Mouse (Mus musculus) bone marrow macrophage, adult 2 months (primary cell): ENCODE data around the gene Bnip3. TPM values are rescaled to one million over a fixed set of nuclear protein-coding genes. Genes with fewer than 3 reads are reported as not detected.

Experiments
- H3K27ac ChIP-seq: 2 replicates; pipeline ENCODE4 v1.5.1; 2012; ENCODE audit warnings: low read depth, low read length; ENCODE audit not compliant: insufficient read depth
- H3K4me1 ChIP-seq: 2 replicates; pipeline ENCODE4 v1.6.1; 2012; ENCODE audit warnings: low read length; ENCODE audit not compliant: control insufficient read depth, insufficient read depth
- H3K4me3 ChIP-seq: 2 replicates; pipeline ENCODE4 v1.5.1; 2012; ENCODE audit warnings: mild to moderate bottlenecking, low read length, moderate library complexity; ENCODE audit not compliant: insufficient read depth
- CTCF ChIP-seq: IDR thresholded peaks from 2 replicates; pipeline ENCODE4 v1.5.1; 2012; ENCODE audit warnings: low read depth, mild to moderate bottlenecking, low read length, moderate library complexity
- POLR2A ChIP-seq: IDR thresholded peaks from 2 replicates; pipeline ENCODE4 v1.6.1; 2012; ENCODE audit warnings: mild to moderate bottlenecking, low read depth, low read length, borderline replicate concordance
- polyA plus RNA-seq: library from polyadenylated mRNA; stranded (reverse); fragments of >200 nt; gene quantifications from 2 replicates; pipeline ENCODE4 v1.2.4, GENCODE M21; 2012; ENCODE audit not compliant: missing spikeins, insufficient read depth, insufficient read length

Bnip3 gene
- polyA plus RNA-seq, 1 experiment, result 42.6 TPM

DNA sequence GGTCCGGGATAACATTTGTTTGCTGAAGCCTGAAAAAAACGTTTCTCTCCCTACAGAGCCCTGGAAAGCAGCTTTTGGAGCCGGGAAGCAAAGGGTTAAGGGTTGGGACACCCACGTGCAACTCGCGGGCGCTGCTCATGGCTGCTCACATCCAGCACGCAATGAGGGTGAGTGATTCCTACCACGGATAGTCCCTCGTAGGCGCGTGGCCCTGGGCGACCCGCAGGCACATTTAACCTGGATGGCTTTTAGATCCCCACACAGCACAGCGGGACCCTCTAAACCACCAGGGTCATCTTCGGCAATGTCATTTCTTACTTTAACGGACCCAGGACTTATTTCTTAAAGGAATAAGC is 30.9 kb upstream of the Bnip3 start:
- Histone ChIP-seq H3K27ac (no peak overlapping the region), H3K4me3 (peak overlapping the region; percentile 12; the same call in 1 of the 2 replicates), H3K4me1 (no peaks in the 10 kb centered on the region)
- TF ChIP-seq POLR2A (no peak), CTCF (no peak)

DNA sequence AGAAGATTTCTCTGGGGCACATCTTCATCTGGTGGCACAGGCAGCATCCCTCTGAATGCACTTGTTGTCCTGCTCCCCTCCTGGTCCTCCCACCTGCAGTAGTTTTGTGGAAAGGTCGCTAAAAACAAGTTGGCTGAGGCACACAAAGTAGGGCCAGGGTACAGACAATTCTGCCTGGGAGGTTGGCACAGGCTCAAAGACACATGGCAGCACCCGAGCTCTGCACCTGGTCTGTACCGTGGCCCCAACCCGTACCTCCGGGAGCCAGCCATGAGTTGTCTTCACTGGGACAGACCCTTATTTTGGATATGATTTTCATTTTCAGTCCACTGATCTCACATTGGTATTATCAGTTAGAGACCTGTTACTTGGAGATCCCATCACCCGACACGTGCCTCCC is 29.7 kb upstream of the Bnip3 start:
- Histone ChIP-seq H3K27ac (no peak overlapping the region), H3K4me3 (no peak overlapping the region), H3K4me1 (no peaks in the 10 kb centered on the region)
- no peak for TF ChIP-seq POLR2A
- TF ChIP-seq CTCF, result no peak

DNA sequence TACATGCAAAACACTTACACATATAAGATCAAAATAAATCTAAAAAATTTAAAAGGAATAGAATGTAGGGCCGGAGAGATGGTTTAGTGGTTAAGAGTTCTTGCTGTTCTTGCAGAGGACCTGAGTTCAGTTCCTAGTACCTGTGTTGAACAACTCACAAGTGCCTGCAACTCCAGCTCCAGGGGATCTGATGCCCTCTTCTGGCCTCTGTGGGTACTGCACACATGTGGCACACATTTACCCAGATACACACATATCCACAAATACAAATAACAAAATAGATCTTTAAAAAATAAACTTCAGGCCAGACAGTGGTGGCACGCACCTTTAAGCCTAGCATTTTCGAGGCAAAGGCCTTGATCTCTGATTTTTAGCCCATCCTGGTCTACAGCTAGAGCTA is 25.2 kb upstream of the Bnip3 start:
- TF ChIP-seq CTCF (no peak), POLR2A (no peak)
- Histone ChIP-seq H3K27ac (no peak overlapping the region), H3K4me3 (no peak overlapping the region), H3K4me1 (no peaks in the 10 kb centered on the region)

DNA sequence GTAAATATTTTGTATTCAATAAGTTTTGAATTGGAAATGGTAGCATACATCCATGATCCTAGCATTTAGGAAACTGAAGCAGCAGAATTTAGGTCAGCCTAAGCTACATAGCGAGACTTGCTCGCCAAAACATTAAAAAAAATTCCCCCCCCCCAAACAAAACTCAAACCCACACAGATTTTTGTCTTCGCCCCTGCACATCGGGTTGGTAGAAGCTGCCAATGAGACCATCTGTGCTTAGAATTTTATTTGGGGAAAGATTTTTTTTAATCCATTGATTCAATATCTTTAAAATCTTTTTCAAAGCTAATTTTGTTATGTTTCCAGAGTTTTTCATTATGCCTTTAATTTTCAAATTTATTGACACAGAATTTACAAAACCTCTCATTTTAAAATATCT is 19.1 kb upstream of the Bnip3 start:
- Histone ChIP-seq H3K4me1 (no peaks in the 10 kb centered on the region), H3K27ac (no peak overlapping the region), H3K4me3 (no peak overlapping the region)
- no peak for TF ChIP-seq POLR2A
- no peak for TF ChIP-seq CTCF

DNA sequence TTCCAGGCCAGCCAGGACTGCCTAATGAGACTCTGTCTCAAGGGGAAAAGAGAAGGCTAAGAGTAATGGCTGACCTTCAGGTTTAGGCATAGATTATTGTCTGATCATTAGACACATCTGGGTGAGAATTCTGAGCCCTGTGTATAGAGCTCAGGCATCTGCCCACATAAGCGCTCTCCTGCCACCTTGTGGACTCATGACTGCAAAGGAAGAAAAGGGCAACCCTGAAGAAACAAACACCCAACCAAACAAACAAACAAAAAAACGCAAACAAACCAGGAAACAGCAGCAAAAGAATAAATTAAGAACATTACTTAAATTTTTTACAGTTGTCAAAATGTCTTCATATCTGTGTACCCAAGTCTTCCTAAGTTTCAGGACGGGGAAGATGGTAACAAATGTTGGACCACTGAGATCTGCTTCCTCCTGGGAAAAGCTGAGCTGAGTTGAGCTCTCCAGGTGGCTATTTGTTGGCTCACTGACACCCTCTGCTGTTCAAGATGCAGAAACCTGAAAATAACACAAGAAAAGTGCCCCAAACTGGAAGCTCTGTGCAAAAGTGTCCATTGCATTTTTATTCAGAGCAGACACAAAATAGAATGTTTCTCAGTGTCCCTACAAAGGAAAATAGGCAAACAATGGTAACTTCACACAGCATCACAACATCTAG is 14.6 kb upstream of the Bnip3 start:
- no peak overlapping the region for H3K4me3 ChIP-seq
- peaks cover 9% of the 10 kb centered on the region for H3K4me1 ChIP-seq
- TF ChIP-seq CTCF (0 out of 2 replicates have a peak, but pooled peaks have one; percentile 18), POLR2A (no peak)
- H3K27ac ChIP-seq, result no peak overlapping the region

DNA sequence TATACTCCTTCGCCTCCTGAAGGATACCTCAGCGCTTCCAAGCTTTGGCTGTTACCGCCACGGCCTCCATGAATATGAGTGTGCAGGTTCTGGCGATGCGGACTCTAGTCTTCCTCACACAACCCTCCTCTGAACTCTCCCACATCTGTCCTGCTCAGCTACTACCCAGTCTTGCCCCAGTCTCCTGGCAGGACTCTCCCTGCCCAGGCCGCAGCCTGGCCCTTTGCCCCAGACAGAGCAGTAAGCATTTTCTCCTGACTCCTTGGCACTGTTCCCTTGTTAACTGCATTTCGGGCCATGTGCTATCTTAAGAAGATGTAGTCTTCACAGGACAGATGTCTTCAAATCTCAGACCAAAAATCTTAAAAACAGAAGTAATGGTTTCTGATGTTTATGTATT is 12.3 kb upstream of the Bnip3 start:
- H3K27ac ChIP-seq, result no peak overlapping the region
- H3K4me1 ChIP-seq, result peaks cover 9% of the 10 kb centered on the region
- H3K4me3 ChIP-seq, result no peak overlapping the region
- TF ChIP-seq CTCF (no peak), POLR2A (no peak)

DNA sequence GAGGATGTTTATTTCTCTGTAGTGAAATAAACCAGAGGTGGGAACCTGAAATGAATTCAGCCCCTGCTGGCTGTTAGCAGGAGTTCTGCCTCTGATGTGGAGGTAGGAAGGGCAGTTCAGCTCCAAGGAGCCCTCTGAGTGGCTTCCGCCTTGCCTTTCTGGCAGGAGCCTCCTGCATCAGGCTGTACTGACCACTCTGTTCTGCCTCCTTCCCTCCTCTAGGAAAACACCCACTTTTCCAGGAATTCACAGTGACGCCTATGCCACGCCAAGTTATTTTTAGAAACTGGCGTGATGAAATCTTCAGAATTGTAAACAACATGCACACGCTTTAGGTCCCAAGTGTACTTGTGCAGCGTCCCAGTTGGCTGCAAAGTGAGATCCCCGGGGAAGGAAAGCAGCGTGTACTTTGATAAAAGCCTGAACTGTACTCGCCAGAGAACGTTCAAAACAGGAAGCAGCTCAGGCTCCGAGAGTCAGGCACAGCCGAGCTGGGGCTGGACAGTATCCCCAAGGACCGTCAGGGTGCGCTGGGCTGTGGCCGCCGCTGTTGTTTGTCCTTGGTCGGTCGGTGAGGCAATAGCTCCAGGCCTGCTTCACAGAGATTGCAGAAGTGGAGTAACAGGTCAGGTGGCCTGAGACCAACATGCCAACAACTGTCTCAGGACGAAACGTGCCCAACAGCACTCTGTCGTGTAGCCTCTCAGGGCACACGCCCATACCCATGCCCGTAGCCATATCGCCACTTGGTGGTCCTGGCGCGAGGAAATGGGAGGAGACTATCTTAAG is 10.0 kb upstream of the Bnip3 start:
- H3K4me3 ChIP-seq, result peak overlapping the region; percentile 56
- H3K4me1 ChIP-seq, result peaks cover 9% of the 10 kb centered on the region
- TF ChIP-seq CTCF (0 out of 2 replicates have a peak, but pooled peaks have one; percentile 21), POLR2A (peak; percentile 26; the same call in 1 of the 2 replicates)
- peak overlapping the region; percentile 66 for H3K27ac ChIP-seq

DNA sequence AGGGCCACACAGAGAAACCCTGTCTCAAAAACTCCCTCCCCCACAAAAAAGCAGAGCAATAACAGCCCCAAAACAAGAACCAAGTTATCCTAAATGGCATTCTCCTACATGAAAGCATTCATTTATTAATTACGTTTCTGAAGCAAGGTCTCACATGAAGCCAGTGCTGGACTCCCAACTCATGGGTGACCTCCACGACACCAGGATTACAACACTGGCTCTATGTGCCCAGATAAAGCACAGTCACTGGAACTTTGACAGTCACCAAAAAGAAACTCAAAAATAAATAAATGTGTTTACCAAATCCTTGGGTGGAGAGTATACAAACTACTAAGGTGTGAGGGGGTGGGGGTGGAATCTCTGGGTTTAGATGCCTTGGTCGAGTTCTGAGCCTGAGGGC is 4.3 kb upstream of the Bnip3 start:
- Histone ChIP-seq H3K27ac (no peak overlapping the region), H3K4me1 (peaks cover 10% of the 10 kb centered on the region), H3K4me3 (no peak overlapping the region)
- TF ChIP-seq POLR2A (no peak), CTCF (no peak)

DNA sequence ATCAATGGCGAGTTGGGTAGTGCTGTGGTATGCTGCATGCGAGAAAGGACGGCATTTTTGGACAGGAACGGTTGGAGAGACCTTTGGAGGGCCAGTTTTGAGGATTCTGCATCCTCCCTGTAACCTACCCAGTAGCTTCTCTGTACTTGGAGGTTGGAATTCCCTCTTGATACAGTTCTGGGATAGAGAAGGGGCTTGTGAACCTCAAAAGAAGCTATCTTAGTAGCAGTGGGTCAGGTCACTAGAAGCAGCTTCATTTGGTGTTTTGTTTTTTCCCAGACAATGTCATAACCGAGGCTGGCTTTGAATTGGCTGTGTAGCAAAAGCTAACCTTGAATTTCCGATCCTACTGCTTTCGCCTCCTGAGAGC is 859 bp upstream of the Bnip3 start:
- H3K4me1 ChIP-seq, result peaks cover 25% of the 10 kb centered on the region
- peak overlapping the region; percentile 64 for H3K27ac ChIP-seq
- H3K4me3 ChIP-seq, result peak overlapping the region; percentile 63
- TF ChIP-seq POLR2A, result no peak
- no peak for TF ChIP-seq CTCF

DNA sequence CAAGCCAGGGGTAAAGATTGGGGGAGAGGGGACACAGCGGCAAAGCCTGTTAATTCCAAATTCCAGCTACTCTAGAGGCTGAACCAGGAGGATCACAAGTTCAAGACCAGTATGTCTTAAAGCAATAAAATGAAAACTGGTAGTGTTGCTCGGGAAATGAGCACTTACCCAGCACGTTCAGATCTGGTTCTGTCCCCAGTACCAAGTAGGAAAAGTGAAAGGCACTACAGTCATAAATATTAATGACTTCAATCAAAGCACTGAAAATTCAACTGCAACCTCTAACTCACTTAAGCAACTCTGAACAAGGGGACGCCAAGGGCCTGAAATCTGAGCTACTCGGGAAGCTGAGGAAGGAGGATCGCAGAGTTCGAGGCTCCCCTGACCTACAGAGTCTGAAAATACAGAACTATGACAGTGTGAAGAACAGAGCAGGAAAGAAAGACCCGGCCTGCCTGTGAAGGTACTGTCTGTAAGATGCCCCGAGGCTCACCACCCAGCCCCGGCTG is 497 bp downstream of the Bnip3 start:
- TF ChIP-seq POLR2A (no peak), CTCF (no peak)
- H3K4me1 ChIP-seq, result peaks cover 25% of the 10 kb centered on the region
- H3K27ac ChIP-seq, result peak overlapping the region; percentile 10
- peak overlapping the region; percentile 77 for H3K4me3 ChIP-seq
